Mouse (Mus musculus): ENCODE results near the gene Cfap45. TPM values are rescaled to one million over a fixed set of nuclear protein-coding genes. Genes with fewer than 3 reads are reported as not detected.

The Cfap45 gene
- total and polyA plus RNA-seq, 2 experiments from 2014 or later = 5.1 to 5.5 TPM

DNA sequence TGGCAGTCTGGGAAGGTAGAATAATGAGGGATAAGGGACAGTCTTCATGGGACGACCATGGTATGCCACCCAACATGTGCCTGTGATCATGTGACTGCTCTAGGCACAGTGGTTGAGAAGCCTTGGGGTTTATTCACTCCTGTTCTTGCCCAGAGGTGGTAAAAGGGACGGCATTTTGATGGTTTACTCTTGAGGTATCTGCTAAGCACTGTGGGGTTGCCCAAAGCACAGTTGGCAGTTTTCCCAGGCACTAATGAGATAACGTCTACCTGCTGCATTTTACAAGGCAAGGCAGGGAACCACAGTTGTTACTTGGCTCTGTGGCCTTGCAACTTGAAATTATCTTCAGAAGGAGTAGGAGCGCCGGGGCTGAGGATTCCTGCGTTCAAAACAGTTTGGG is 19.2 kb downstream of the Cfap45 start:
- TF ChIP-seq CTCF (IDR thresholded peaks at IDR 0.05; ENCODE audit: low read depth) = no peak
- no peaks in the 10 kb centered on the region for H3K9me3 ChIP-seq (ENCODE audit: low read length)
- 30% methylated on average over 6 of the region's 6 CpGs for WGBS
- 0 out of 2 replicates have a peak overlapping the region, but pooled peaks have one; percentile 15 for H3K27ac ChIP-seq (ENCODE audit: low read depth, low read length)
- 0 out of 2 replicates have a peak overlapping the region, but pooled peaks have one; percentile 14 for H3K9ac ChIP-seq
- no peaks in the 10 kb centered on the region for H3K27me3 ChIP-seq (ENCODE audit: insufficient read depth, low read length)
- no peaks in the 10 kb centered on the region for H3K4me1 ChIP-seq (ENCODE audit: insufficient read depth)
- DNase-seq (no peak), ATAC-seq (peak; percentile 48)
- H3K4me3 ChIP-seq (ENCODE audit: low read depth, low read length) = no peak overlapping the region
- H3K4me2 ChIP-seq (ENCODE audit: low read depth) = no peak overlapping the region
- H3K36me3 ChIP-seq (ENCODE audit: insufficient read depth) = no peaks in the 10 kb centered on the region

DNA sequence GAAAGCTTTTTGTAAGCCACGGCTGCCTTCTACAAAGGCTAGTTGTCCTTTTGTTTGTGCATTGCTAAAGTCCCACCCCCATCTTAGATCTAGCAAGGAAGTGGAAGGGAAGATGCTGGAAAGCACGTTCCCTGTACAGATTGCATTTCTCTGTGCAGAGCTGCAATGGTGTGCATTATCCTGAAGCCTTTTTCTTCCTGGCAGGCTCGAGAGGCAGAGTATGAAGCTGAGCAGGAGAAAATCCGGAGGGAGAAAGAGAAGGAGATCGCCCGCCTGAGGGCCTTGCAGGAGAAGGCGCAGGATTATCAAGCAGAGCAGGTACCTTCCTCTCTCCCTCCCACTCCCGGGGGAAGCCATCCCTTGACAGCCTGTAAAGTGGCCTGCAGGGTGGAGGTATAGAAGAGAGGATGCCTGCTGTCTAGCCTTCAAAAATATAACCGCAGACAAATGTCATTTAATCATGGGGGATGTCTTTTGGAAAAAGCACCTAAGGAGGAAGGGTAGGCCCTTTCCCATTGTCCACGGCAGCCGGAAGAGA is 19.8 kb downstream of the Cfap45 start:
- no peaks in the 10 kb centered on the region for H3K9me3 ChIP-seq (ENCODE audit: low read length)
- DNase-seq (peak; percentile 37), ATAC-seq (peak; percentile 43)
- WGBS = 36% methylated on average over 11 of the region's 11 CpGs
- peak overlapping the region; percentile 14; the same call in 1 of the 2 replicates for H3K9ac ChIP-seq
- H3K36me3 ChIP-seq (ENCODE audit: insufficient read depth) = no peaks in the 10 kb centered on the region
- no peak overlapping the region for H3K4me3 ChIP-seq (ENCODE audit: low read depth, low read length)
- no peak for TF ChIP-seq CTCF (IDR thresholded peaks at IDR 0.05; ENCODE audit: low read depth)
- H3K4me1 ChIP-seq (ENCODE audit: insufficient read depth) = no peaks in the 10 kb centered on the region
- H3K27me3 ChIP-seq (ENCODE audit: insufficient read depth, low read length) = no peaks in the 10 kb centered on the region
- 0 out of 2 replicates have a peak overlapping the region, but pooled peaks have one; percentile 15 for H3K27ac ChIP-seq (ENCODE audit: low read depth, low read length)
- no peak overlapping the region for H3K4me2 ChIP-seq (ENCODE audit: low read depth)

DNA sequence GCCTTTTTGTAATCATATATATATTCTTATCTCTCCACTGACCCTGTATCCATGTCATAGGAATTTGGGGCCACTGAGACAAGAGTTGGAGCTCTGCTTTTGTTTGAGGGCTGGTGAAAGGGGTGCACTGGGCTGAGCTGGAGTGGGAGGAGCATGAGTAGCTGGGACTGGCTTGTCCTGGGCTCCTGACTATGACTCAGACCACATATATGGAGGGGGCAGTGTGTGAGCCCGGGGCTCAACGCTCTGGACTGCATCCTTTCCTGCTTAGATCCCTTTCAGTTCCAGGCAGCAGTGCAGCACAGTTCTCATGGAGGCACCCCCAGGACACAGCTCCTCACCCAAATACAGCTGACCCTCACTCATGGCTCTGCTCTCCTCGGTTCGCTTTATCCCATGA is 25.5 kb downstream of the Cfap45 start:
- Histone ChIP-seq H3K9ac (no peak overlapping the region), H3K4me2 (ENCODE audit: low read depth) (no peak overlapping the region), H3K27me3 (ENCODE audit: insufficient read depth, low read length) (no peaks in the 10 kb centered on the region), H3K9me3 (ENCODE audit: low read length) (no peaks in the 10 kb centered on the region), H3K4me3 (ENCODE audit: low read depth, low read length) (no peak overlapping the region), H3K4me1 (ENCODE audit: insufficient read depth) (peaks cover 7% of the 10 kb centered on the region; the same call in 1 of the 2 replicates), H3K27ac (ENCODE audit: low read depth, low read length) (no peak overlapping the region), H3K36me3 (ENCODE audit: insufficient read depth) (no peaks in the 10 kb centered on the region)
- DNase-seq = no peak
- WGBS = 93% methylated on average over 4 of the region's 4 CpGs
- ATAC-seq = no peak
- TF ChIP-seq CTCF (IDR thresholded peaks at IDR 0.05; ENCODE audit: low read depth) = no peak

DNA sequence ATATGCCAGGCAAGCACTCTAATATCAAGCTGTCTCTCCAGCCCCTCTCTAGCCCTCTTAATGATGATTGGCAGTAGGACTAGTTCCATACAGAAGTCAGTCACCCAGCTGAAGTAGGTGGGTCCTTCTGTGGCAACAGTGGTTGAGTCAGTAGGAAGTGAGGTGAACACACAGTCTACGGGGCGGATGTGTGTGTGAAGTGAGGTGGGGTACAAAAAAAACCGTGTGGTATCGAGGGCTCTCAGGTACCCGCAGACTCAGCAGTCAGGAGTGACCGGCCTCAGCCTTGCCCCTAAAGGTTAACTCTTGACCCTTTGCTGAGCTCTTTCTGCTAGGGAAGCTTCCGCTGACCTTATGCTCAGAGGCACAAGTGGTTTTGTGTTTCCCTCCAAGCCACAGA is 27.9 kb downstream of the Cfap45 start:
- 65% methylated on average over 7 of the region's 7 CpGs for WGBS
- Histone ChIP-seq H3K36me3 (ENCODE audit: insufficient read depth) (no peaks in the 10 kb centered on the region), H3K4me2 (ENCODE audit: low read depth) (no peak overlapping the region), H3K27me3 (ENCODE audit: insufficient read depth, low read length) (no peaks in the 10 kb centered on the region), H3K4me1 (ENCODE audit: insufficient read depth) (peaks cover 9% of the 10 kb centered on the region; the same call in 1 of the 2 replicates), H3K4me3 (ENCODE audit: low read depth, low read length) (no peak overlapping the region), H3K9me3 (ENCODE audit: low read length) (no peaks in the 10 kb centered on the region), H3K9ac (no peak overlapping the region), H3K27ac (ENCODE audit: low read depth, low read length) (no peak overlapping the region)
- ATAC-seq (no peak), DNase-seq (no peak)
- TF ChIP-seq CTCF (IDR thresholded peaks at IDR 0.05; ENCODE audit: low read depth) = no peak

DNA sequence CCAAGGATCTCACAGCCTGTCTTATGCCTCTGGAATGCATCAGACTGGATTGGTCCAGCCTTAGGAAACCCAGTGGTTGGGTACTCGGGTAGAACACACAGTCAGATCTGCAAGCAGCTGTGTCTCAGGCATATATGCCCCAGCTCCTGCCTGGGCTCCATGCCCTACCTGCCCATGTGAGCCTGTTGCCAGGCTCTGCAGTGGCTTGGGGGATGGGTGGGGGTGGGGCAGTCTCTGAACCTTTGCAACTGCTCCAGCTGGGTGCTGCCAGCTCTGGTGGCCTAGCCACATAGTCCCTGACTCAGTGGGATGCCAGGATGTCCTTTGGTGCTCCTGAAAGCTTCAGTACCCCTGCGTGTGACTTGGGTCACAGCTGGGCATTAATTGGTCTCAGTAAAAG is 28.7 kb downstream of the Cfap45 start:
- TF ChIP-seq CTCF (IDR thresholded peaks at IDR 0.05; ENCODE audit: low read depth) = no peak
- Histone ChIP-seq H3K27ac (ENCODE audit: low read depth, low read length) (no peak overlapping the region), H3K27me3 (ENCODE audit: insufficient read depth, low read length) (no peaks in the 10 kb centered on the region), H3K9ac (no peak overlapping the region), H3K4me1 (ENCODE audit: insufficient read depth) (peaks cover 9% of the 10 kb centered on the region; the same call in 1 of the 2 replicates), H3K4me2 (ENCODE audit: low read depth) (peak overlapping the region; percentile 65), H3K36me3 (ENCODE audit: insufficient read depth) (no peaks in the 10 kb centered on the region), H3K9me3 (ENCODE audit: low read length) (no peaks in the 10 kb centered on the region), H3K4me3 (ENCODE audit: low read depth, low read length) (no peak overlapping the region)
- ATAC-seq = no peak
- DNase-seq = no peak
- WGBS = 11% methylated on average over 2 of the region's 2 CpGs

DNA sequence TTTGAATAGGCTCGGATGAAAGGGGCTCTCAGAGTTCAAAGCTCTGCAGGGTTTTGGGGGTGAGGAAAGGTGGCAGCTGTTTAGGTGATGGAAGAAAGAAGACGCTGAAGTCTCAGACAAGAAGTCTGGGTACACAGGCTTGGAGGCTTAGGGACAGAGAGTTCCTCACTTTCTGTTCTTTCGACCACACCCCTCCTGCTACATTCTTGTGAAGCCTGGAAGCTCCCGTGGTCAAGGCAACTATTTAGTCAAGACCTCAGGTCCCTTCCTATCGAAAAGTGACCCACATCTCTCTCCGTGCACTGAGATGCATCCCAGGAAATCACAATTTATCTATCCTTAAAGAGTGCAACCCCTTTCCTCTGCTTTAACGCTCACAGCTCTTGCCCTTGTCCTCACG is 29.1 kb downstream of the Cfap45 start:
- no peak for DNase-seq
- peak overlapping the region; percentile 65 for H3K4me2 ChIP-seq (ENCODE audit: low read depth)
- H3K4me1 ChIP-seq (ENCODE audit: insufficient read depth) = peaks cover 9% of the 10 kb centered on the region; the same call in 1 of the 2 replicates
- peak overlapping the region; percentile 51 for H3K9ac ChIP-seq
- TF ChIP-seq CTCF (IDR thresholded peaks at IDR 0.05; ENCODE audit: low read depth) = no peak
- H3K27ac ChIP-seq (ENCODE audit: low read depth, low read length) = no peak overlapping the region
- WGBS = 4% methylated on average over 8 of the region's 8 CpGs
- H3K4me3 ChIP-seq (ENCODE audit: low read depth, low read length) = peak overlapping the region; percentile 40
- ATAC-seq = no peak
- no peaks in the 10 kb centered on the region for H3K27me3 ChIP-seq (ENCODE audit: insufficient read depth, low read length)
- H3K36me3 ChIP-seq (ENCODE audit: insufficient read depth) = no peaks in the 10 kb centered on the region
- no peaks in the 10 kb centered on the region for H3K9me3 ChIP-seq (ENCODE audit: low read length)

DNA sequence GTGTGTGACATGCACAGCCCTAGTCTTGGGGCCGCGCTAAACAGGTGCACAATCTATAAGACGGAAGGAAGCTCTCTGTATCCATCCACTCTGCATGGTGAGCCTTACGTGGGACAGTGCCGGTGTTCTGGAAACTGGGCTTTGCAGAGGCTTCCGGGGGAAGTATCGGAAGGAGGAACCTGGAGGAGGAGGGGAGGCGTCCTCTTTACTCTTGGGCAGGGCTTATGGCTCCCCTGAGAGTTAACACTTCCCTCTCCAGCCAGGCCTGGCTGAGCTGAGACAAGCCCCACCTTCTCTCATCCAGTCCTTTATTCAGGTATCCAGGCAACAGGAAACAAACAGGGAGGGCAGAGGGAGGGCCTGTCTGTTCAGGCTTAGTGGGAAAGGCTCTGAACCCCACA is 29.9 kb downstream of the Cfap45 start:
- TF ChIP-seq CTCF (IDR thresholded peaks at IDR 0.05; ENCODE audit: low read depth) = no peak
- H3K27ac ChIP-seq (ENCODE audit: low read depth, low read length) = 0 out of 2 replicates have a peak overlapping the region, but pooled peaks have one; percentile 35

More for the DNA sequence above, 29.9 kb downstream of the Cfap45 start:
- Histone ChIP-seq H3K36me3 (ENCODE audit: insufficient read depth) (no peaks in the 10 kb centered on the region), H3K27me3 (ENCODE audit: insufficient read depth, low read length) (no peaks in the 10 kb centered on the region), H3K9me3 (ENCODE audit: low read length) (no peaks in the 10 kb centered on the region), H3K4me3 (ENCODE audit: low read depth, low read length) (peak overlapping the region; percentile 40), H3K9ac (peak overlapping the region; percentile 51), H3K4me1 (ENCODE audit: insufficient read depth) (peaks cover 9% of the 10 kb centered on the region; the same call in 1 of the 2 replicates), H3K4me2 (ENCODE audit: low read depth) (peak overlapping the region; percentile 65)
- WGBS = 2% methylated on average over 8 of the region's 8 CpGs
- peak; percentile 94 for ATAC-seq
- DNase-seq = peak; percentile 69
